Mouse (Mus musculus) bone marrow, adult 2 months (tissue): Measurements from ENCODE around the gene Milr1. TPM values are rescaled to one million over a fixed set of nuclear protein-coding genes. Genes with fewer than 3 reads are reported as not detected.

ENCODE experiments used
- H3K27ac ChIP-seq: fragments of 200-500 bp; 2 replicates; pipeline ENCODE4 v1.5.1; 2012; ENCODE audit warnings: low read depth, mild to moderate bottlenecking, control low read depth, inconsistent platforms, low read length; ENCODE audit not compliant: control insufficient read depth, poor library complexity, insufficient read depth
- H3K4me1 ChIP-seq: fragments of 200-500 bp; 2 replicates; pipeline ENCODE4 v1.6.1; 2011; ENCODE audit warnings: low read length; ENCODE audit not compliant: control insufficient read depth, insufficient read depth
- H3K4me3 ChIP-seq: fragments of 200-500 bp; replicated peaks from 2 replicates; pipeline ENCODE3; 2011; ENCODE audit warnings: mild to moderate bottlenecking, low read depth, low read length, control low read depth; ENCODE audit not compliant: control insufficient read depth
- CTCF ChIP-seq: fragments of 200-500 bp; IDR thresholded peaks from 2 replicates; pipeline ENCODE4 v1.5.1; 2011; ENCODE audit warnings: low read length, control low read depth; ENCODE audit not compliant: control insufficient read depth, insufficient read depth
- POLR2A ChIP-seq: fragments of 200-500 bp; IDR thresholded peaks from 2 replicates; pipeline ENCODE4 v1.6.1; 2011; ENCODE audit warnings: low read depth, mild to moderate bottlenecking, control low read depth, low read length, borderline replicate concordance; ENCODE audit not compliant: control insufficient read depth
- WGBS: fragments of 180-500 bp; shearing (Covaris S2); methylation state at CpG from one replicate; pipeline ENCODE4 v1.1.7; 2018; 5-methylcytosine and 5-hydroxymethylcytosine counted together
- polyA plus RNA-seq: library from polyadenylated mRNA; stranded (reverse); fragments of >200 nt; gene quantifications from 2 replicates; pipeline ENCODE4 v1.2.4, GENCODE M21; 2011; ENCODE audit warnings: low replicate concordance; ENCODE audit not compliant: missing spikeins, insufficient read depth, insufficient read length

Milr1 gene
- polyA plus RNA-seq, 1 experiment: 38.3 TPM

GRCm38 (mm10) chr11:106782841-106783764 lies 32.1 kb downstream of the Milr1 start:
- Histone ChIP-seq H3K27ac (no peak overlapping the region), H3K4me3 (no peak overlapping the region), H3K4me1 (no peaks in the 10 kb centered on the region; the same call in 1 of the 2 replicates)
- TF ChIP-seq POLR2A (no peak), CTCF (no peak)
- 74% methylated on average over 9 of the region's 9 CpGs for WGBS

- Histone ChIP-seq H3K4me1 (no peaks in the 10 kb centered on the region; the same call in 1 of the 2 replicates), H3K4me3 (no peak overlapping the region), H3K27ac (no peak overlapping the region)
- TF ChIP-seq CTCF (no peak), POLR2A (no peak)
- 76% methylated on average over 2 of the region's 2 CpGs for WGBS
Measured at GRCm38 (mm10) chr11:106784476-106784875, 33.5 kb downstream of the Milr1 start.

GRCm38 (mm10) chr11:106785043-106785442 lies 34.0 kb downstream of the Milr1 start:
- TF ChIP-seq CTCF (no peak), POLR2A (no peak)
- WGBS: 51% methylated on average over 1 of the region's 1 CpGs

GRCm38 (mm10) chr11:106787131-106788025 lies 36.4 kb downstream of the Milr1 start:
- Histone ChIP-seq H3K4me3 (peak overlapping the region; percentile 88), H3K4me1 (peaks cover 2% of the 10 kb centered on the region; the same call in 1 of the 2 replicates), H3K27ac (peak overlapping the region; percentile 99)
- WGBS: under 1% methylated on average over 65 of the region's 65 CpGs
- no peak for TF ChIP-seq CTCF
- peak; percentile 54; the same call in 1 of the 2 replicates for TF ChIP-seq POLR2A

More at GRCm38 (mm10) chr11:106785043-106785442, 34.0 kb downstream of the Milr1 start:
- Histone ChIP-seq H3K4me1 (peaks cover 2% of the 10 kb centered on the region; the same call in 1 of the 2 replicates), H3K27ac (no peak overlapping the region), H3K4me3 (no peak overlapping the region)

GRCm38 (mm10) chr11:106788026-106788774 lies 37.2 kb downstream of the Milr1 start:
- peak overlapping the region; percentile 88 for H3K4me3 ChIP-seq
- TF ChIP-seq POLR2A (peak; percentile 99), CTCF (no peak)
- under 1% methylated on average over 78 of the region's 79 CpGs for WGBS
- peaks cover 2% of the 10 kb centered on the region; the same call in 1 of the 2 replicates for H3K4me1 ChIP-seq
- H3K27ac ChIP-seq: peak overlapping the region; percentile 99

- under 1% methylated on average over 58 of the region's 58 CpGs for WGBS
- Histone ChIP-seq H3K4me1 (peaks cover 2% of the 10 kb centered on the region; the same call in 1 of the 2 replicates), H3K4me3 (peak within 1 kb of the TSS; percentile 88), H3K27ac (peak within 1 kb of the TSS; percentile 99)
- peak; percentile 40; the same call in 1 of the 2 replicates for TF ChIP-seq CTCF
- TF ChIP-seq POLR2A: peak; percentile 84
Measured at GRCm38 (mm10) chr11:106788775-106789459, 37.9 kb downstream of the Milr1 start, which contains the start of the genes Ddx5 and Cep95. Gene Ddx5 (minus strand): TSS chr11:106789185. Gene Cep95 (plus strand): TSS chr11:106789252.

GRCm38 (mm10) chr11:106789649-106790048 lies 38.6 kb downstream of the Milr1 start:
- no peak for TF ChIP-seq POLR2A
- TF ChIP-seq CTCF: no peak
- WGBS: under 1% methylated on average over 6 of the region's 6 CpGs
- Histone ChIP-seq H3K27ac (peak overlapping the region; percentile 99), H3K4me1 (peaks cover 2% of the 10 kb centered on the region; the same call in 1 of the 2 replicates), H3K4me3 (peak overlapping the region; percentile 86)
